Comparison of ENCODE assay signal across 22 mouse cellular contexts in the genomic region with DNA sequence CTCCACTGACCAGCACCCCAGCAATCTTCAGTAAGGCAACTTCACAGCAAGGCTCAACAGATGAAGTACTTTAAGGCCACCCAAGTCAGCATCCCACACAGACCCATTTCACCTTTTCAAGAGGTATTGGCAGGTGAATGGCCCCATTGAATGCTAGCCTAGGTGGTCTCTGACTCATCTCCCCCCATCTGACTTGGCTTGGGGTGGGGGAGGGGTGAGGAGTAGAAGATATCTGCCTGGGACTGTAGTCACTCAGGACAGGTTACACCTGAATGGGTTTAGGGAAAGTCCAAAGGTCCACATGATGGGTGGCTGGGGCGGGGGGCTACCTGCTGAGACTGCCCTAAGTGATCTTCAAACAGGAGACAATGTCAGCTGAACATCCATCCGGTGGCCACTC.
A peak's percentile ranks its signal among the peaks of the same experiment; 100 is the strongest.
DNase-seq lines count a peak whose midpoint lies in the region; TF ChIP-seq lines count a peak whose summit lies in the region.
"Had no signal": no experiment of that assay in that cellular context is flagged by ENCODE, and none has a peak within 500 bp of the region (broad histone marks: within the 10 kb centered on the region; RNA-seq: fewer than 3 reads in every experiment).

No protein-coding gene starts in this region.

- DNase-seq in ES-CJ7 (ENCODE audit: low read depth, low spot score) (peak; percentile 59), ES-E14 (ENCODE audit: low read depth, low spot score) (no peak)
- no peak for DNase-seq in left cerebral cortex, adult 18-20 months (ENCODE audit: low spot score in 2 of 2)
- DNase-seq in limb, embryonic 10.5 days (ENCODE audit: low spot score) = no peak
- DNase-seq in neural tube, embryonic 10.5 days (ENCODE audit: extremely low spot score, low spot score) = no peak
- DNase-seq in lung, postnatal 10 days = no peak
- DNase-seq: adrenal gland, adult 2 months; adrenal gland, adult 8-10 months; adrenal gland, postnatal 10 days; adrenal gland, postnatal 14 days; adrenal gland, postnatal 25 days; adrenal gland, postnatal 36 days; cerebellum, adult 11 months; cerebellum, adult 11-12 months; cerebellum, adult 18-20 months; cerebellum, adult 2 months; cerebellum, adult 8-10 months; cerebellum, adult 9-10 months had no signal

- no peak for TF ChIP-seq CTCF in E14TG2a.4 (conservative IDR thresholded peaks at IDR 0.05; ENCODE audit: low read length)
- no peak for TF ChIP-seq CTCF in ES-Bruce4 (IDR thresholded peaks at IDR 0.05; ENCODE audit: low read depth, low read length)

- in situ Hi-C loops in ES-E14 (cut with MboI; ENCODE audit: low sequenced_read_pairs in 2 of 2, unreplicated experiment in 2 of 2) = no loop called here

- peaks cover 22% of the 10 kb centered on the region for H3K9me3 ChIP-seq in E14TG2a.4 (ENCODE audit: low read length)
- H3K9me3 ChIP-seq in ES-Bruce4 (replicated peaks; ENCODE audit: control insufficient read depth, insufficient read depth, low read length, poor library complexity, severe bottlenecking) = no peaks in the 10 kb centered on the region; the same call in 1 of the 2 replicates
- no peaks in the 10 kb centered on the region for H3K9me3 ChIP-seq in ES-E14 (ENCODE audit: control insufficient read depth, insufficient read depth, low read depth, low read length)
- H3K9me3 ChIP-seq in limb, embryonic 10.5 days (replicated peaks) = no peaks in the 10 kb centered on the region
- H3K9me3 ChIP-seq: G1E had no signal

- WGBS in limb, embryonic 10.5 days = 82% methylated on average over 2 of the region's 2 CpGs

- no peak overlapping the region for H3K9ac ChIP-seq in ES-Bruce4 (ENCODE audit: low read depth, poor library complexity, severe bottlenecking)
- no peak overlapping the region for H3K9ac ChIP-seq in ES-E14 (ENCODE audit: insufficient read depth, low read depth, low read length, poor library complexity, severe bottlenecking)

- peaks cover 73% of the 10 kb centered on the region for H3K4me1 ChIP-seq in E14TG2a.4 (replicated peaks; ENCODE audit: low read depth, low read length)
- H3K4me1 ChIP-seq in ES-Bruce4 (ENCODE audit: control insufficient read depth, insufficient read depth, low read length) = peaks cover 21% of the 10 kb centered on the region
- peaks cover 8 to 28% of the 10 kb centered on the region in 2 experiments; a peak in 3 of 4 replicates for H3K4me1 ChIP-seq in ES-E14 (ENCODE audit: control insufficient read depth in 2 of 2, insufficient read depth in 2 of 2, low read length in 2 of 2, poor library complexity in 1 of 2)
- H3K4me1 ChIP-seq in limb, embryonic 10.5 days = no peaks in the 10 kb centered on the region

- H3K27ac ChIP-seq in ES-Bruce4 (ENCODE audit: insufficient read depth, low read length) (peak overlapping the region; percentile 88), ES-E14 (ENCODE audit: insufficient read depth, low read depth, low read length, poor library complexity, severe bottlenecking) (peak overlapping the region; percentile 63)
- H3K27ac ChIP-seq in limb, embryonic 10.5 days = no peak overlapping the region

- no peaks in the 10 kb centered on the region for H3K36me3 ChIP-seq in E14TG2a.4 (ENCODE audit: insufficient read depth, low read length)
- no peaks in the 10 kb centered on the region for H3K36me3 ChIP-seq in ES-Bruce4 (ENCODE audit: control insufficient read depth, insufficient read depth, low read length, poor library complexity, severe bottlenecking)
- no peaks in the 10 kb centered on the region for H3K36me3 ChIP-seq in ES-E14 (ENCODE audit: control insufficient read depth, insufficient read depth, low read length, poor library complexity, severe bottlenecking)
- H3K36me3 ChIP-seq in limb, embryonic 10.5 days = no peaks in the 10 kb centered on the region
- H3K36me3 ChIP-seq: G1E had no signal

- no peak for TF ChIP-seq POLR2A in ES-Bruce4 (IDR thresholded peaks at IDR 0.05; ENCODE audit: insufficient read depth, low read length)

- peaks cover 3% of the 10 kb centered on the region; the same call in 1 of the 2 replicates for H3K27me3 ChIP-seq in E14TG2a.4 (ENCODE audit: insufficient read depth, low read length)
- H3K27me3 ChIP-seq in ES-Bruce4 (ENCODE audit: control insufficient read depth, insufficient read depth, low read length, poor library complexity, severe bottlenecking) = no peaks in the 10 kb centered on the region
- H3K27me3 ChIP-seq in limb, embryonic 10.5 days (ENCODE audit: low read depth, poor library complexity, severe bottlenecking) = peaks cover 59% of the 10 kb centered on the region
- H3K27me3 ChIP-seq: Patski had no signal

- TF ChIP-seq EP300 in ES-Bruce4 (IDR thresholded peaks at IDR 0.05; ENCODE audit: insufficient read depth, low read depth, low read length) = peak; percentile 70

- H3K4me3 ChIP-seq in E14TG2a.4 (replicated peaks; ENCODE audit: low read length) = peak overlapping the region; percentile 37
- H3K4me3 ChIP-seq in ES-Bruce4 (ENCODE audit: low read depth, low read length) = no peak overlapping the region
- H3K4me3 ChIP-seq in ES-E14 (ENCODE audit: insufficient read depth in 1 of 2, low read depth in 1 of 2, low read length in 2 of 2, poor library complexity in 1 of 2, severe bottlenecking in 1 of 2) = no peak overlapping the region
- H3K4me3 ChIP-seq in limb, embryonic 10.5 days = no peak overlapping the region

TF ChIP-seq in ES-E14, 5 proteins besides CTCF, POLR2A, EP300 and RAD21:
- no peak for TF ChIP-seq CHD2 (IDR thresholded peaks at IDR 0.05; ENCODE audit: low read depth, low read length)
